26 mouse cellular contexts compared by ENCODE assay signal in genomic region chr12:71484286-71484685, GRCm38 (mm10).
"Had no signal": no experiment of that assay in that cellular context is flagged by ENCODE, and none has a peak within 500 bp of the region (broad histone marks: within the 10 kb centered on the region; RNA-seq: fewer than 3 reads in every experiment).

No protein-coding gene starts in this region.

- H3K27ac ChIP-seq: gastrocnemius, adult 2 months; hindbrain, embryonic 13.5 days; hindbrain, embryonic 15.5 days; hindbrain, postnatal 0 days; kidney, embryonic 15.5 days; kidney, postnatal 0 days; limb, embryonic 13.5 days; limb, embryonic 15.5 days; liver, embryonic 12.5 days; liver, embryonic 14.5 days had no signal

- H3K9me3 ChIP-seq: heart, embryonic 13.5 days; heart, embryonic 15.5 days; hindbrain, embryonic 13.5 days; hindbrain, embryonic 15.5 days; kidney, embryonic 15.5 days; limb, embryonic 13.5 days; limb, embryonic 15.5 days; liver, embryonic 12.5 days had no signal

- H3K4me2 ChIP-seq: heart, embryonic 13.5 days; heart, embryonic 15.5 days; hindbrain, embryonic 13.5 days; hindbrain, embryonic 15.5 days; kidney, embryonic 15.5 days; limb, embryonic 13.5 days; limb, embryonic 15.5 days; liver, embryonic 12.5 days had no signal

- H3K27me3 ChIP-seq: heart, embryonic 13.5 days; heart, embryonic 15.5 days; hindbrain, embryonic 13.5 days; hindbrain, embryonic 15.5 days; kidney, embryonic 15.5 days; limb, embryonic 13.5 days; limb, embryonic 15.5 days; liver, embryonic 12.5 days had no signal

- ATAC-seq: hindbrain, postnatal 0 days; intestine, embryonic 16.5 days; liver, embryonic 12.5 days had no signal

- H3K36me3 ChIP-seq: heart, embryonic 13.5 days; heart, embryonic 15.5 days; hindbrain, embryonic 13.5 days; hindbrain, embryonic 15.5 days; kidney, embryonic 15.5 days; limb, embryonic 13.5 days; limb, embryonic 15.5 days; liver, embryonic 12.5 days had no signal

- DNase-seq: gastrocnemius, adult 2 months; gastrocnemius, postnatal 14 days; gastrocnemius, postnatal 36 days; heart, adult 18-20 months; heart, postnatal 14 days; heart, postnatal 36 days; kidney, adult 11 months; kidney, adult 2 months; kidney, adult 9 months; kidney, postnatal 14 days; kidney, postnatal 36 days; layer of hippocampus, adult 9-11 months; layer of hippocampus, postnatal 36 days; left cerebral cortex, postnatal 4 days had no signal

- H3K9ac ChIP-seq: heart, embryonic 13.5 days; heart, embryonic 15.5 days; hindbrain, embryonic 13.5 days; hindbrain, embryonic 15.5 days; kidney, embryonic 15.5 days; limb, embryonic 13.5 days; limb, embryonic 15.5 days; liver, embryonic 12.5 days; liver, embryonic 14.5 days had no signal

- H3K4me3 ChIP-seq: gastrocnemius, adult 2 months; heart, embryonic 13.5 days; heart, embryonic 15.5 days; hindbrain, embryonic 13.5 days; hindbrain, embryonic 15.5 days; kidney, embryonic 15.5 days; limb, embryonic 13.5 days; limb, embryonic 15.5 days; liver, embryonic 12.5 days had no signal
